Mouse (Mus musculus) CH12.LX (cell line): ENCODE data around the gene Dennd1a. TPM values are rescaled to one million over a fixed set of nuclear protein-coding genes. Genes with fewer than 3 reads are reported as not detected.

Experiments
- DNase-seq: peaks from one replicate; pipeline ENCODE4 v3.0.0-alpha.2; 2013; ENCODE audit errors: extremely low read depth
- H3K27ac ChIP-seq: 2 replicates; pipeline ENCODE4 v1.5.1; 2012; ENCODE audit warnings: low read depth, mild to moderate bottlenecking, control low read depth, moderate library complexity; ENCODE audit not compliant: insufficient read depth
- H3K27me3 ChIP-seq: replicated peaks from 2 replicates; pipeline ENCODE3; 2012; ENCODE audit warnings: inconsistent platforms
- H3K36me3 ChIP-seq, 2 experiments: replicated peaks in 1 of 2; 2 replicates each; pipeline versions ENCODE3 to v1.6.1; 2012; ENCODE audit warnings: inconsistent platforms in 1 of 2, low read length in 1 of 2, mild to moderate bottlenecking in 1 of 2, mixed read lengths in 1 of 2, moderate library complexity in 1 of 2; ENCODE audit not compliant: control insufficient read depth in 1 of 2, insufficient read depth in 1 of 2
- H3K4me1 ChIP-seq, 2 experiments: 2 replicates each; pipeline ENCODE4 v1.6.1; 2012; ENCODE audit warnings: inconsistent platforms in 1 of 2, moderate library complexity in 1 of 2; ENCODE audit not compliant: insufficient read depth in 2 of 2, control insufficient read depth in 1 of 2
- H3K4me2 ChIP-seq: 2 replicates; pipeline ENCODE4 v1.6.1; 2012; ENCODE audit warnings: low read depth, mild to moderate bottlenecking, control low read depth; ENCODE audit not compliant: poor library complexity, insufficient read depth, severe bottlenecking
- H3K4me3 ChIP-seq, 3 experiments: fragments of 150-350 bp in 1 of 3; sonication (generic) in 1 of 3; replicated peaks in 1 of 3; 2 replicates each; pipeline versions ENCODE3 to v1.5.1; 2011 to 2012; ENCODE audit warnings: low read depth in 2 of 3, low read length in 2 of 3, mild to moderate bottlenecking in 2 of 3, moderate library complexity in 2 of 3, control low read depth in 1 of 3, improper control_type of control experiment in 1 of 3, inconsistent platforms in 1 of 3, mixed read lengths in 1 of 3; ENCODE audit not compliant: poor library complexity in 1 of 3
- H3K79me2 ChIP-seq: replicated peaks from 2 replicates; pipeline ENCODE4 v1.6.1; 2012; ENCODE audit warnings: mild to moderate bottlenecking, moderate library complexity; ENCODE audit not compliant: control insufficient read depth, poor library complexity, insufficient read depth, severe bottlenecking; ENCODE audit errors: extremely low read depth
- H3K9ac ChIP-seq: 2 replicates; pipeline ENCODE4 v1.6.1; 2012; ENCODE audit warnings: low read depth, mild to moderate bottlenecking, control low read depth, moderate library complexity; ENCODE audit not compliant: insufficient read depth
- H3K9me3 ChIP-seq: replicated peaks from 2 replicates; pipeline ENCODE3; 2012; ENCODE audit warnings: low read length, inconsistent platforms, mixed read lengths
- BHLHE40 ChIP-seq: IDR thresholded peaks from 2 replicates; pipeline ENCODE4 v1.6.1; 2011; ENCODE audit warnings: mild to moderate bottlenecking, low read depth, low read length, improper control_type of control experiment
- CHD1 ChIP-seq: IDR thresholded peaks from 2 replicates; pipeline ENCODE4 v1.6.1; 2012; ENCODE audit warnings: low read depth, low read length, improper control_type of control experiment, inconsistent platforms
- CHD2 ChIP-seq: IDR thresholded peaks from 2 replicates; pipeline ENCODE4 v1.6.1; 2011; ENCODE audit warnings: low read length, improper control_type of control experiment
- CTCF ChIP-seq, 2 experiments: IDR thresholded peaks in 1 of 2; conservative IDR thresholded peaks in 1 of 2; 2 replicates each; pipeline ENCODE4 v1.5.1; 2011 to 2012; ENCODE audit warnings: low read depth in 2 of 2, low read length in 2 of 2, improper control_type of control experiment in 1 of 2, inconsistent platforms in 1 of 2, mild to moderate bottlenecking in 1 of 2, moderate library complexity in 1 of 2
- GABPA ChIP-seq: IDR thresholded peaks from 2 replicates; pipeline ENCODE4 v1.6.1; 2012; ENCODE audit warnings: low read depth, low read length, improper control_type of control experiment, inconsistent platforms; ENCODE audit not compliant: insufficient replicate concordance
- JUN ChIP-seq: IDR thresholded peaks from 2 replicates; pipeline ENCODE4 v1.6.1; 2011; ENCODE audit warnings: low read depth, mild to moderate bottlenecking, low read length, improper control_type of control experiment, moderate library complexity; ENCODE audit not compliant: insufficient read depth
- MAFK ChIP-seq: IDR thresholded peaks from 2 replicates; pipeline ENCODE4 v1.6.1; 2011; ENCODE audit warnings: low read length, improper control_type of control experiment; ENCODE audit not compliant: insufficient replicate concordance
- MAX ChIP-seq: IDR thresholded peaks from 2 replicates; pipeline ENCODE4 v1.6.1; 2011; ENCODE audit warnings: low read length, improper control_type of control experiment
- MEF2A ChIP-seq: IDR thresholded peaks from 2 replicates; pipeline ENCODE4 v1.6.1; 2014; ENCODE audit warnings: low read depth, mild to moderate bottlenecking, inconsistent platforms, low read length, improper control_type of control experiment, borderline replicate concordance
- MXI1 ChIP-seq: IDR thresholded peaks from 2 replicates; pipeline ENCODE4 v1.6.1; 2011; ENCODE audit warnings: mild to moderate bottlenecking, low read depth, low read length, improper control_type of control experiment
- NELFE ChIP-seq: IDR thresholded peaks from 2 replicates; pipeline ENCODE4 v1.6.1; 2011; ENCODE audit warnings: low read depth, low read length, improper control_type of control experiment
- NRF1 ChIP-seq: IDR thresholded peaks from 2 replicates; pipeline ENCODE4 v1.6.1; 2014; ENCODE audit warnings: low read depth, mild to moderate bottlenecking, inconsistent platforms, low read length, improper control_type of control experiment, moderate library complexity
- POLR2A ChIP-seq: IDR thresholded peaks from 2 replicates; pipeline ENCODE4 v1.6.1; 2011; ENCODE audit warnings: low read depth, mild to moderate bottlenecking, improper control_type of control experiment, low read length
- POLR2AphosphoS2 ChIP-seq: IDR thresholded peaks from 2 replicates; pipeline ENCODE4 v1.6.1; 2011; ENCODE audit warnings: low read depth, low read length, improper control_type of control experiment
- RCOR1 ChIP-seq: conservative IDR thresholded peaks from 2 replicates; pipeline ENCODE4 v1.6.1; 2012; ENCODE audit warnings: low read depth, mild to moderate bottlenecking, inconsistent platforms, low read length, improper control_type of control experiment
- SIN3A ChIP-seq: IDR thresholded peaks from 2 replicates; pipeline ENCODE4 v1.6.1; 2012; ENCODE audit warnings: low read length, improper control_type of control experiment, inconsistent platforms
- TBP ChIP-seq: conservative IDR thresholded peaks from 2 replicates; pipeline ENCODE4 v1.6.1; 2011; ENCODE audit warnings: low read depth, low read length, improper control_type of control experiment
- TCF12 ChIP-seq: IDR thresholded peaks from 2 replicates; pipeline ENCODE4 v1.6.1; 2014; ENCODE audit warnings: low read depth, mild to moderate bottlenecking, inconsistent platforms, low read length, improper control_type of control experiment
- UBTF ChIP-seq: IDR thresholded peaks from 2 replicates; pipeline ENCODE4 v1.6.1; 2012; ENCODE audit warnings: low read depth, mild to moderate bottlenecking, inconsistent platforms, low read length, improper control_type of control experiment, moderate library complexity
- USF1 ChIP-seq: IDR thresholded peaks from 2 replicates; pipeline ENCODE4 v1.6.1; 2014; ENCODE audit warnings: low read depth, mild to moderate bottlenecking, inconsistent platforms, low read length, improper control_type of control experiment
- USF2 ChIP-seq: conservative IDR thresholded peaks from 2 replicates; pipeline ENCODE4 v1.6.1; 2011; ENCODE audit warnings: low read depth, low read length, improper control_type of control experiment
- ZC3H11A ChIP-seq: IDR thresholded peaks from 2 replicates; pipeline ENCODE4 v1.6.1; 2012; ENCODE audit warnings: low read depth, mild to moderate bottlenecking, inconsistent platforms, low read length, improper control_type of control experiment
- ZMIZ1 ChIP-seq: IDR thresholded peaks from 2 replicates; pipeline ENCODE4 v1.6.1; 2012; ENCODE audit warnings: low read depth, mild to moderate bottlenecking, inconsistent platforms, low read length, improper control_type of control experiment
- ZNF384 ChIP-seq: IDR thresholded peaks from 2 replicates; pipeline ENCODE4 v1.6.1; 2012; ENCODE audit warnings: low read depth, low read length, improper control_type of control experiment, inconsistent platforms
- dilution Hi-C: fragments of 300-500 bp; cut with MboI; formaldehyde crosslinking; loops from 2 replicates; pipeline ENCODE4 v1.14.3; 2020; ENCODE audit warnings: low sequenced_read_pairs; ENCODE audit not compliant: extremely low pct_unique_long_range_greater_than_20kb, extremely low pct_ligation_motif_present
- in situ Hi-C: fragments of 300-500 bp; cut with MboI; formaldehyde crosslinking; loops from 3 replicates; pipeline ENCODE4 v1.14.3; 2019; ENCODE audit warnings: low sequenced_read_pairs, low pct_ligation_motif_present, low pct_unique_long_range_greater_than_20kb, mixed read lengths
- polyA plus RNA-seq: library from polyadenylated mRNA; unstranded; fragments of >175 nt; gene quantifications from 2 replicates; pipeline ENCODE4 v1.2.1, GENCODE M21; 2012; ENCODE audit warnings: low read depth; ENCODE audit not compliant: insufficient read length
- total RNA-seq, 2 experiments: library from RNA; depleted of rRNA; stranded (reverse); fragments of 300-350 nt in 1 of 2; fragments of >200 nt in 1 of 2; gene quantifications; 2 replicates each; pipeline ENCODE4 v1.2.3; 2012 to 2014

Gene Dennd1a
- total and polyA plus RNA-seq, 3 experiments = 2.7 to 7.3 (median 4.3) TPM

GRCm38 (mm10) chr2:38023741-38024130, 263.5 kb downstream of the Dennd1a start:
- TF ChIP-seq MXI1 (no peak), ZNF384 (no peak), JUN (no peak)
- H3K27ac ChIP-seq = no peak overlapping the region
- no peak overlapping the region for H3K9ac ChIP-seq
- no peak overlapping the region for H3K4me3 ChIP-seq
- no peaks in the 10 kb centered on the region for H3K9me3 ChIP-seq
- H3K27me3 ChIP-seq = no peaks in the 10 kb centered on the region
- no peaks in the 10 kb centered on the region for H3K4me1 ChIP-seq
- dilution Hi-C loops = no loop called here
- no peaks in the 10 kb centered on the region for H3K79me2 ChIP-seq
- H3K36me3 ChIP-seq = no peaks in the 10 kb centered on the region
- no peak overlapping the region for H3K4me2 ChIP-seq
- in situ Hi-C loops = no loop called here
- DNase-seq = no peak

- no peaks in the 10 kb centered on the region for H3K79me2 ChIP-seq
- in situ Hi-C loops = no loop called here
Observed at GRCm38 (mm10) chr2:38023054-38023740, 264.0 kb downstream of the Dennd1a start.

DNA sequence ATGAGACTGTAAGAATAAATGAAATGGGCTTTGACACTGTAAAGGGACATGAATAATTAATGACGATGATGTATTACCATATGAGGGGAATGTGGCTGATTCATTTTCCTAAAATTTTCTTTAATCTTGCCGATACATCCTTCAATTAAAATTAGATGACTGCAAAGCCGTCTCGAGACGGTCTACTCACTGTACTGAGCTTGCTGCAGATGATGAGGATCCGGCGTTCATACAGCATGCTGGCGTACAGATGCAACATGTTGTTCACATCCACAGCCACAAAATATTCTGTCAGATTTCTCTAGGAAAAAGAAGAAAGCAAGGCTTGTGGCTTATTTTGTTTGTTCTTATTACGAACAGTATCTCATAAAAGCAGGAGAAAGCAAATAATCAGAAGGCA, 266.0 kb downstream of the Dennd1a start:
- H3K9ac ChIP-seq = no peak overlapping the region
- no peak overlapping the region for H3K27ac ChIP-seq
- dilution Hi-C loops (no loop called here), in situ Hi-C loops (no loop called here)
- H3K4me3 ChIP-seq = no peak overlapping the region
- H3K79me2 ChIP-seq = no peaks in the 10 kb centered on the region
- H3K9me3 ChIP-seq = no peaks in the 10 kb centered on the region
- TF ChIP-seq POLR2AphosphoS2 (no peak), CTCF (conservative IDR thresholded peaks at IDR 0.05 in 1 of 2, IDR thresholded peaks at IDR 0.05 in 1 of 2; ENCODE audit: low read depth in 2 of 2, low read length in 2 of 2) (no peak), MAFK (no peak), TCF12 (no peak), USF1 (no peak), TBP (no peak), ZC3H11A (no peak), CHD2 (no peak), ZMIZ1 (no peak), GABPA (no peak), MXI1 (no peak), RCOR1 (no peak), NELFE (no peak), NRF1 (no peak), MEF2A (no peak), POLR2A (no peak)
- H3K4me2 ChIP-seq = no peak overlapping the region
- H3K27me3 ChIP-seq = no peaks in the 10 kb centered on the region
- H3K36me3 ChIP-seq = no peaks in the 10 kb centered on the region
- no peaks in the 10 kb centered on the region for H3K4me1 ChIP-seq
- no peak for DNase-seq

More at GRCm38 (mm10) chr2:38023054-38023740, 264.0 kb downstream of the Dennd1a start:
- Histone ChIP-seq H3K36me3 (no peaks in the 10 kb centered on the region), H3K4me1 (no peaks in the 10 kb centered on the region), H3K27ac (no peak overlapping the region), H3K27me3 (no peaks in the 10 kb centered on the region), H3K9ac (no peak overlapping the region), H3K9me3 (no peaks in the 10 kb centered on the region), H3K4me3 (no peak overlapping the region), H3K4me2 (no peak overlapping the region)
- no peak for DNase-seq
- no peak for TF ChIP-seq MAX
- no peak for TF ChIP-seq RCOR1
- TF ChIP-seq ZMIZ1 = no peak
- TF ChIP-seq TCF12 = no peak
- TF ChIP-seq CHD1 = no peak
- no peak for TF ChIP-seq ZC3H11A
- no peak for TF ChIP-seq BHLHE40
- TF ChIP-seq MAFK = no peak
- no peak for TF ChIP-seq SIN3A
- TF ChIP-seq ZNF384 = no peak
- no peak for TF ChIP-seq NELFE
- TF ChIP-seq UBTF = no peak
- no peak for TF ChIP-seq USF2
- TF ChIP-seq CTCF (conservative IDR thresholded peaks at IDR 0.05 in 1 of 2, IDR thresholded peaks at IDR 0.05 in 1 of 2; ENCODE audit: low read depth in 2 of 2, low read length in 2 of 2) = no peak
- no peak for TF ChIP-seq MXI1
- dilution Hi-C loops = no loop called here
